Mouse (Mus musculus) gastrocnemius, adult 18-20 months (tissue): ENCODE measurements at regions not wholly inside any gene's neighbourhood (a gene's known extent, or its start where the extent isn't known, plus 50 kb on each side); places are given as distances from the start of the nearest gene placed in this dataset.

Experiments used
- DNase-seq: peaks from one replicate; pipeline ENCODE4 v3.0.0; 2021; ENCODE audit warnings: low spot score

DNA sequence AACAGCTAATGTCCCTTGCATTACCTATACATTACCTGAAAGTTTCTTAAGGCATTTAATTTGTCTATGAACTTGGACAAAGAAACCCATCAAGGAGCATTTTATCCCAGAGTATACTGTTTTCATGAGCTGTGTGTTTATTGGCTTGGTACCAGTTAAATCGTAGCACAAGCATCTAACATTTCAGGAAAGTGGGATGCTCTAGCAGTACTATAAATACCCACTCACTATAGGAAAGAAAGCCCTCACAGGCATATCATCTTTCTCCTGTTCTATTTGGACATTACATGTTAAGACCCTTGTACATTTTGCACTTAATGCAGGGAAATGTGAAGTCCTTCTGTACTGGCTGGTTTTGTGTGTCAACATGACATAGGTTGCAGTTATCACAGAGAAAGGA, 163.9 kb downstream of the Ptprc start:
- DNase-seq = no peak

DNA sequence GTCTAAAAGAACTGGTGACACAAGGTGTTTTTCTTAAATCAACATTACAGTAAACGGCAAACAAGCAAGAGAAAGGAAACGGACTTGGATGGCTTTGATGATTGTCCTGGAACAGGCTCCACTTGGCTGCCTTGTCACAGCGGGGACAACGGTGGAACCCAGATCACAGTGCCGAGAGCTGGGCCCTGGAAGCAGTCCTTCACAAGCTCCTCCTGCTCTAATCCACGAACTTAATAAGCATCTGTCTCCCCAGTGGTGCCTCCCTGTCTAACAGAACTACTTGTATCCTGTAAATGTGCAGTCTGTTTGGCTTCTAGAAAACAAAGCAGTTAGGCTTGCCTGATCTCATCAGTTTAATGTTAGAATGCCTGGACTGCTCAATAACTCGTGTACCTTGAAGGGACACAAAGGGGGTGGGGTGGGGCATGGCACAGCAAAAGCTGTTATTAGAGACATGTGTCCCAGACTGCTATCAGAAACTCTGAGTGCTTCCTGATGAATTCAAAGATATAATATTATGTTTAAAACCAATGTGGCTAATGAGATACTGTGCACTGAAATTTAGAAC, 164.5 kb downstream of the Ptprc start:
- DNase-seq = no peak

DNA sequence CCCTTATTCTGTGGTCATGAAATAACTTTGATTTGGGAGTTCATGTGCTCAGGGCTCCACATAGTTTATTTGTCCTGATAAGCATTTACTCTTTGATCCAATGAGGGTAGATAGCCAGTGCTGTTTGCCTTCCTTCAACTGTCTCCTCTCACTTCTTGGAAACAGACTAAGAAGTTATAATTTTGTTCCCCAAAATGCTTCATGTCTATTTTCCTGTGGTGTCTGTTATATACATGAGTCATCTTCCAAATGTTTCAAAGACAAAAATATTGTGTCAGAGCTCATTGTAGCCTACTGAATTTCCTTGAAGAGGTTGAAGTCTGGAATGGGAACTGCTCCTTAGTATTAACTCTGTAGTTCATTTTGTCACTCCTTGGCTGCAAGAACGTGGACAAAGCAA, 168.7 kb downstream of the Ptprc start:
- no peak for DNase-seq

- no peak for DNase-seq
Measured at GRCm38 (mm10) chr1:138004319-138004718, 171.2 kb downstream of the Ptprc start.

DNA sequence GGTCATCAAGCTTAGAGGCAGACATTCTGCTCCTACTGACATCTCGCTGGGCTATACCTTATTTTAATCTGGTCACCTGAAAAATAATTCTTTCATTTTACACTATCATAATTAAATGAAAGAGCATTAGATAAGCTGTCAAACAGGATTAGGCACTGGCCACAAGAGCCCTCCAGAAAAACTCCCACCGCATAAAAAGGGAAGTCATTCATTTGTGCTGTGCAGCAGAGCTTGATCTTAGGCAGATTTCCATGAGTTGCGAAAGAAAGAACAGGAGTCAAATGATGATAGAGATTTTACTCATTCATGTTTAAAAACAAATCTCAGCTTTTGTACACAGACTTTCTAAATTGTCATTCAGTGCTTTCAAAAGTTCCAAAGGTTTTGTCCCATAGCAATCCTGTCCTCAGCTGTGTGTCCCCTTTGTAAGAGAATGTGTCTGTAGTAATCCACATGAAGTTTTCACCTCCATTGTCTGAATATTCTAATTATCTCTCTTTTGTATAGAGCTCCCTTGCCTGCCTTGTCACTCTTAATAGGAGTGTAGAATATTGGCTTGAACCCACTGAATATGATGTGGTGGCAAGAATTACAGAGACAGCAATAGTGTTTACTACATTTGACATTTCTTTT, 176.1 kb downstream of the Ptprc start:
- DNase-seq = no peak

GRCm38 (mm10) chr1:137996041-137996440, 179.5 kb downstream of the Ptprc start:
- no peak for DNase-seq

GRCm38 (mm10) chr1:137991936-137992335, 183.6 kb downstream of the Ptprc start:
- DNase-seq = no peak

- DNase-seq = no peak
Measured at GRCm38 (mm10) chr1:137991412-137991811, 184.1 kb downstream of the Ptprc start.

- DNase-seq = no peak
Measured at GRCm38 (mm10) chr1:137973406-137973805, 202.1 kb downstream of the Ptprc start.

DNA sequence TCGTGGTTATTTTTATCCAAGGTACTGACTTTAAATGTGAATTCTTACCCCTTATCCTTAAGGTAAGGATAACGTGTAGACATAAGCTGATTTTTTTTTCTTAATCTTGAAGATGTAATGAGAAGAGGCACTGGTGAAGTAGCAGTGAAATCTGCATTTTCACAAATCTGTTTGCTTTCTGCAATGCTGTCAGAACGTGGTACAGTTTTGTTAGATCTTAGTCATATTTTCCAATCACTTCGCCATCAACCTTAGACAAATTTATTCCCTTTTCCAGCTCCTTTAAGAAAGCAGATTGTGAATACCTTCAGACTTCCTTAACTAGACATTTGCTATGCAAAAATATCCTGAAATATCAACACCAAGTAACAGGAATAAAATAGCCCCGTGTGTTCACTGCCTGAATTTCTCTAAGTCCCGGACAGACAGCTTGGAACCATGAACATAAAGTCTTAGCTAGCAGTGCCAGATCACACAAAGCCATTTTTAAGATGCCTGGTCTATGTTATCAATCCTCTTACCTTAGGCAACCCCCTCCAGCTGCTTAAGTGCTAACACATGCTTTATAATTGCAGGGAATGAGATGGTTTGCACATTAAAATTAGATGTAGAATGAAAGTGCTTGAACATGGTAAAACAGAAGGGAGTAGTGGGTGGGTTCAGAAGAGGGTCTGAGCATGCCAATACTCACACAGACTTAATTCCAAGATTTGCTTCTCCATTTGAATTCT, 202.7 kb downstream of the Ptprc start:
- DNase-seq = no peak

DNA sequence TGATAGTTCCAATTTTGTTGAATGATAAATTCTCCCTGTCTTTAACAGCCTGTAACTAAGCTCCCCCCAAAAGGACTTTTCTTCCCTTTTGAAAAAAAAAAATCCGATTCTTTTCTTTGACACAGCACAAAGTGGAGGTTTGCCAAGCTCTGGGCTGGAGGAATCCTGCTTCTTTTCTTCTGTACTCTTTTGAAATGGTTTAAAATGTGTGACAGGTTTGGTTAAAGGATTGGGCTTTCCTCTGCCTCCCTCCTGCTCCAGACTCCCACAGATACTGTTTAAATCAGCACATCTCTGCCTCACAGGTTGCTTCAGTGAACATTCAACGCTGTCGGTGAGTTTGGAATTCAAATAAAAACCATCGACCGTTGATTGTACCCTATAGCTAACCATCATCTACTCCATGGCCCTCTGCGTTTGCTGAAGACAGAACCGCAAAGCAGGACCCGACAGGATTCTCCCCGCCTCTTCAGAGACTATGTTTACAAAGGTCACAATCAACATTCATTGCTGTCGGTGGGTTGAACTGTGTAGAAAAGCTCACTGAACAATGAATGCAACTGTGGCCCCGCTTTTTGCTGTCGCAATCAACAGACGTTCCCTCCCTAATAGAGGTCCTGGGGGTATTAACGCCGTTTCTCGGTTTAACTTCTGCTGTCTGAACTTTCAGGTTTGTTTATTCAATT, 209.2 kb downstream of the Ptprc start:
- no peak for DNase-seq

DNA sequence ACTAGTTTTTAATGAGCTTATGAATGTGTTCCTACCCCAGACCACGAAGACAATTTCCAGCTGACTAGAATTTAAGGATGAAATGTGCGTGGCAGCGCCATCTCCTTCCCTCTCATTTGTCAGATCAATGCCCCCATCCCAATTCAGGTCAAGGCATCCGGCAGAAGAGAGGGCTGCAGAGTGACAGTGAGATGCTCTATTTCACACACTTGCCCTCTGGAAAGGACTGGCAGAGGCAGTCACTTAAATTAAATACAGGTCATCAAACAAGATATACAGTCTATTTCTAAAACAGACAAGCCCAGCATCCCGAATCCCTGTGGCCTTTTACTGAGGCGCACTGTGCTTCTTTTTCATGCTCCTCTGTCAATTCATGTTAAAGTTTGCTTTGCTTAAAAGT, 211.9 kb downstream of the Ptprc start:
- no peak for DNase-seq

DNA sequence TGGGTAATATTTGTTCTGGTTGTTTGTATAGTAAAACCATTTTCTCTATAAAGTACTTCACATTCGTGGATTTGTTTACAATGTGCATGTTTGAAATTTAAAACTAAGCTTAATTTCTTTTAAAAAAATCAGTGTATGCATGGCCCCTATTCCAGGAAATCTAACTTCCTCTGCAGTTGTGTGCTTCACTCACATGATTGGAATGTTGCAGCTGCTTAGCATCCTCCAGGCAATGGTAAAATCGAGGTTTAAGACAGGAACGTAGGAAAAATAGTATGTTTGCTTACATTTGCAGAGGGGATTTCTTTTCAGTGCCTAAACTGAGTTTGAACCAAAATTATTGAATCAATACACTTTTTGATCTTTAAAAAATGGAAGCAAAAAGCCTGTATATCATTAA, 217.5 kb downstream of the Ptprc start:
- no peak for DNase-seq

- DNase-seq = no peak
Measured at GRCm38 (mm10) chr1:137955993-137956392, 219.5 kb downstream of the Ptprc start.

GRCm38 (mm10) chr1:137955139-137955538, 220.4 kb downstream of the Ptprc start:
- DNase-seq = no peak

- DNase-seq = no peak
Measured at GRCm38 (mm10) chr1:137953369-137953768, 222.1 kb downstream of the Ptprc start.

GRCm38 (mm10) chr1:137952777-137953176, 222.7 kb downstream of the Ptprc start:
- no peak for DNase-seq

GRCm38 (mm10) chr1:137947900-137948299, 227.6 kb downstream of the Ptprc start:
- no peak for DNase-seq

DNA sequence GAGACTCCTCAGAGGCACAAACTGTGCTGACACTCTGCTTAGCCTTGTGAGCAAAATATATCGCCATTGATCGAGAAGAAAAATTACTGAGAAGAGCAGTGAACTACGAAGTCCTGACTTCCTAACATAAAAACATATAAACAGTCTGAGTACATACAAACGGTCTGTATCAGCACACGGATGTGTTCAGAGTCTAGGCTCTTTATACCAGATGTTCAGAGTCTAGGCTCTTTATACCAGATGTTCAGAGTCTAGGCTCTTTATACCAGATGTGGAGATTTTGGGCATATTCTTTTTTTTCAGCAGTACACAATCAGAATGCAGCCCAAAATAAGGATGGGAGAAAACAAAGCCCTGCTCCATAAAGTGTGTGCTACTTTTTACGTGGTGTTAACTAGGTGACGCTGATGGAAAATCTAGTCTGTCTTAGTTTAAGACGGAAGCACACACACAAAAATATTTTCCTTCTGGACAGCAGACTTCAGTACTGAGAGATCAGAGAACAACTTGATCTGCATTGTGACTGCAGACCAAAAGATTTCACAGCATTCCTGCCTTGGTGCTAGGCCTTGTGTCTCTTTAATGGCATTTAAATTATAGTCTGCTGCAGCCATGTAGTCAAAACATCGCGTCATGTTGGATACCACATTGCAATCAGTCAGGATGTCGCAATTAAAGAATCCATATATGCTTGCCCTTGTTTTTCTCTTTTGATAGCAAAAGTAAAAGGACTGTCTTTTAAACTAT, 233.6 kb downstream of the Ptprc start:
- no peak for DNase-seq

DNA sequence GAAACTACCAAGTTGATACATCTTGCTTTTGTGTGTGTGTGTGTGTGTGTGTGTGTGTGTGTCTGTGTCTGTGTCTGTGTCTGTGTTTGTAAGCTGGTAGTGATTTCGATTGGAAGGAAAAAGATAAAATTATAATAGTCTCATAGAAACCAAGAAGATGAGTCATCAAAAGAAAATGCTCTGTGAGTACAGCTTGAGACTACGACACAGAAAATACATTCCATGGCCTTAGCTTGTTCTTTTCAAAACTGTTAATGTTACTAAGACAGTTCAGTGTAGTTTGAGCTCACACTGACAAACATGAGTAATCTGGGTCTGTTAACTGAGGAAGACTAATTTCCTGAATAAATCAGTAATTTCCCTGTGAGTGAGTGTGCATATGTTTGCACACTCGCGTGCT, 239.8 kb downstream of the Ptprc start:
- DNase-seq = no peak

GRCm38 (mm10) chr1:137929764-137930163, 245.7 kb downstream of the Ptprc start:
- no peak for DNase-seq

GRCm38 (mm10) chr1:137928522-137928921, 247.0 kb downstream of the Ptprc start:
- peak; percentile 11 for DNase-seq
